Mouse (Mus musculus): ENCODE data around the gene Prune2.

The Prune2 gene

DNA sequence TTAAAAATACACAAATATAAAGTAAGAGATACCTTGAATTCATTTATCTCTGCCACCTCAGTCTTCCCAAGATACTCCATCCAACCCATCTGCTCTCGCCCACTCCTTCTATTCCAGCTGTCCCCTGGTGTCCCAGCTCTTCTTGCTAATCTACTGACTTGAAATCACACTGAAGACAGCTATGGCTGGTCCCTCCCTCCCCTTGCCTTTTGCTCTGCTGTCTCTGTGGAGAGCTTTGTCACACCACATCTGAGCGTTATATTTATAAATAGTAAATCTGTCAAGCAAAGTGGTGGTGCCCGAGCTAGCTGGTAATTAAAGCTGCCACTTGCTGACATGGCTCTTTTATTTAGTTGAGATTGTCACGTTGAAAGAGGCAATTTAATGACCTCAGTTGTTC is 224.6 kb downstream of the Prune2 start:
- no peak for DNase-seq (ENCODE audit: extremely low read depth, low read depth)

DNA sequence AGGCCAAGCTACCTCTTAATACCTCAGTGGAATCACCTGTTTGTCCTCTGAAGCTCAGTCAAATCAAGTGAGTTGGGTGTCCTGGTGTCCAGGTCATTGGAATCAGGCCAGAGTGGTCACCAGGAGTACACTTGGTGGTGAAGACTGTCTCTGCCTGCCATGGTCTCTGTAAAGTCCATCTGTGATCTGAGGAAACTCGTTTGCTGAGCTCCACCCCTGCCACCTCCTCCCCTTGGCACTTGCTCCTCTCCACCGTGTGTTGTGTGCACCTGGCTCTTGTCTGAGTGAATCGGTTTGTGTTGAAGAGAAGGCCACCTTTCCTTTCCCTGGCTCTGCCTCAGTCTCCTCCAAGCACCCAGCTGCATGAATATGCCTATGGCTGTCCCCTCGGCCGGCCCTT is 238.8 kb downstream of the Prune2 start:
- DNase-seq (ENCODE audit: extremely low read depth, low read depth): no peak

DNA sequence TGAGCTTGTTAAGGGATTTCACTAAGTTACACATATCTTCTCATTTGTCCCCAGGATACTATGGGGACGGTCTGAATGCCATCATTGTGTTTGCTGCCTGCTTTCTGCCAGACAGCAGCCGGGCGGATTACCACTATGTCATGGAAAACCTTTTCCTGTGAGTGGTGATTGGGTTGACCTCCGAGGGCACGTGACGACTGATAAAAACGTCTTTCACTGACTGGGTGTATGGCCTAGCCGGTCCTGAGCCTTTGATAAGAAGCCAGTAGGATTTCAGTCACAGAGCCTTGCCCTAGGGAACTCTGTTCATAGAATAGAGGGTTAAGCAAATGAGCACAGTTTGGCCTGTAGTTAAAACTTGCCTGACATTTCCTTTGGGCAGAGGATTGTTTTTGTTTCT is 243.1 kb downstream of the Prune2 start:
- DNase-seq (ENCODE audit: extremely low read depth, low read depth): no peak

DNA sequence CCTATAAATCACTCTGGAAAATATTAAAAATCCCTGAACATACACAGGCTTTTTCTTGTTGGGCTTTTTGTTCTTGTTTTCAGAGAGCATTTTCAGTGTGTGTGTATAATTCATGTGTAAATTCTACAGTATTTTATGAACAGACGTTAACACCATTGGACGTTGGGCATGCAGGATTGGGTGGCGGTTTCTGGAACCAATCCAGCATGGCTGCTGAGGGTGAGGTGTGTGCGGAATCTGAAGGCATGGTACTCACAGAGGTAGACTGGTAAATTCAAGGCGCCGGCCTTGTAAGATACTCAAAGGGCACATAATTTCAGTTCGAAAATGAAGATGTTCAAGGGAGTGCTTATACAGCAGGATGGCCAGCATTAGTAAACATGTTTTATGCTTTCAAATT is 251.2 kb downstream of the Prune2 start:
- DNase-seq (ENCODE audit: extremely low read depth, low read depth): no peak

DNA sequence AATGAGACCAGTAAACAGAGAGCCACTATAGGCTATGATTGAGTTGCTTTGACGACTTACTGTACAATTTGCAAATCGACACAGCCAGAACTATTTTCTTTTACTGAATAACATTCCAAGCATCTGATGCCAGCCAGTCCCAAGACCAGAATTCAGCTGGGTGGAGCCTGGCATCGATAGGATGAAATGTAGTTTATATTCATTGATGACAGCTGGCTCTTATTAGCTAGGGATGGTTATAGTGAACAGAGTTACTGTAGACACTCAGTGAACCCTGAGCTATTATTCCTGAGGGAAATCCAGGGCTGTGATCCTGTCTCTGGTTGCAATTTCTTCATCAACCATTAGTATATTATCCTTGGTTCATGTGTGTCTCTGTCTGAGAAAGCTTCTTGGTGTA is 254.6 kb downstream of the Prune2 start:
- no peak for DNase-seq (ENCODE audit: extremely low read depth, low read depth)

DNA sequence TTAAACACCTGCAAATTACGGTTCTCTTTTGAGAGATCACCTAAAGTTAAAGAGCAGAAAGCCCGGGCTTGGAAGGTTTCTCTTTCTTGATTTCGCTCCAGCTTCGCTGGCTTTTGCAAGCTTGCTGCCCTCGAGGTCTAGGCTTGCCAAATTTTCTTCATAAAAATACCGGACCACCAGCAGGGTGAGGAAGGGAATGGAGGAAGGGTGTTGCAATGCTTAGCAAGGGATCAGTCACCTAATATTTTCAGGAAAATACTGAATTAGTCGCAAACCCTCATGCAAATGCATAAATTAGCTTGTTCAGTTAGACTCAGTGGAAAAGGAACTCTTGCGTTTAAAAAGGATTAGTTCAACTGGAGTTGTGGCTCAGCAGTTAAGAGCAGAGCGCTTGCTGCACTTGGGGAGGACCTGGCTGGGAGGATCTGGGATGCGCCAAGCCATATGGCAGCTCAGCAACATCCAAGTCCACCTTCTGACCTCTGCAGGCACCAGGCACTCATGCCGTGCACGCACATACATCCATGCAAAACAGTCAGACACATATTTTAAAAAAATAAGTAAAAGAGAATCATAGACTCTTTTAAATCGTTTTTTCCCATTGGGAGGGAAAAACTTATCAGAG is 259.1 kb downstream of the Prune2 start:
- DNase-seq (ENCODE audit: extremely low read depth, low read depth): no peak

DNA sequence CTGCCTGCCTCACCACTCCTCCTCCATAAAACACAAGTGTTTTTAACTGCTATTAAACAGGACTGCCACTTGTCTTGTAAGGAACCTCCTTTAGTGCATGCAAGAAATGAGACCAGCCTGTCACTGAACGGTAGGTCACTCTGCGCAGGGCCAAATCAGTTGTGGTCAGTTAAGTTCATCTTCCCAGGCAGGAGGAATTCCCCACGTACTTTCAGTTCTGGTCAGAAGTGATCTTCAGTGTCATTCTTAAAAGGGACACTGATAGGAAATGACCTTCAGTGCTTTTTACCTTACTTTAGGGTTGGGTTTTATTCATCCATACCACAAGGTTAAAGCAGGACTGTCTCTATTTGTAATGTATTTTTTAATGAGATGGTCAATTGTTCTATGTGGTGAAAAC is 262.3 kb downstream of the Prune2 start:
- no peak for DNase-seq (ENCODE audit: extremely low read depth, low read depth)

DNA sequence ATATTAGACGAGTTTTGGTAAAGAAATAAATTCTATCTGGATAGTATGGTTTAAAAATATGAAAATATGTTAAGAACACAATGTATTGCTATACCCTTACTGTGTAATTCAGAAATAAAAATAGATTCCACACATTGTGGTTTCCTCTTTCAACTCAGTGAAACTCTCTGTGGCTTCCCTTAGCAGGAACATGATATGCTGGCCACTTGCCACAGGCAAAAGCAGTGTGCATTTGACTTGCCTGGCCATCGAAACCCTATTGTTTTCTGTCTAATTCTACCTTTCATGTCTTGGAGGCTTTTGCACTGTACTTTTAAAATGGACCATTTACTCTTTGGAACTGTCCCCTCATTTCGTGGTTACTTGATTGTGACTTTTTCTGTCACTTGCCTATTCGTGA is 267.9 kb downstream of the Prune2 start:
- DNase-seq (ENCODE audit: extremely low read depth, low read depth): no peak

DNA sequence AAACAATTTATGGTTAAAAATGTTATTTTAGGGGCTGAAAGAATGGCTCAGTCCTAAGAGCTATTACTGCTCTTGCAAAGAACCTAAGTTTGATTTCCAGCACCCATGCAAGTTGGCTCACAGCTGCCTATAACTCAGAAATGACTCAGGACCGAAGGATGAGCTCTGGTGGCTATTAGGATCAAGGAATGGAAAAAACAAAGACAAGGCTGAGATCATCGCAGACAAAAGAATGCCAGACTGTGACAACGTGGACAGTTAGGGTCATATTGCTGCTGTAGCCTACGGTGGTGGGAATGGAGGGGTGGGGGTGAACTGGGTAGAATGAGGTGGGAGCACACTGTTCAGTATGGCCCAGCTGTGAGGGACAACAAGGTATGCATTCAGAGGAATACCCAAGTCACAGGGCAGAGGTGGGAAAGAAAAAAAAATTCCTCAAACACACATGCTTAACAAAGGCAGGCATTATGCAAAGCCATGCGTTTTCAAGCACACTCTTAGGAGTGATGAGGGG is 269.7 kb downstream of the Prune2 start:
- DNase-seq (ENCODE audit: extremely low read depth, low read depth): no peak

DNA sequence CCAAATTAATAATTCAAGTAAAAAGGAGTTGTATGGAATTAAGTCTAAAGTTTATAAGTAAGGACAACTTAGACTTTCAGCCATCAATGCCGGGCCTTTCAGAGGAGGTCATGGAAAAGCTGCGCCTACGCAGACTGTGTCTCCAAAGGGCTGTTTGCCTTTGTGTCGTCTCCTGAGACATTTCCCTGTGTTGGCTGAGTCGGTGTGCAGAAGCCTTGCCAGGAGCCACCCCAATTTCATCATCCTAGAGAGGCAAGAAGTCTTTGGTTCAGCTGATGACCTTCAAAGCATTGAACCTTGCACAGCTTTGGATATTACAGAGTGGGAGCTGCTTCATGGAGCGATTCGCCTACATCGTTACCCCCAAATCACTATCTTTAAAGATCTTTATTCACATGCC is 270.2 kb downstream of the Prune2 start:
- DNase-seq (ENCODE audit: extremely low read depth, low read depth): no peak

DNA sequence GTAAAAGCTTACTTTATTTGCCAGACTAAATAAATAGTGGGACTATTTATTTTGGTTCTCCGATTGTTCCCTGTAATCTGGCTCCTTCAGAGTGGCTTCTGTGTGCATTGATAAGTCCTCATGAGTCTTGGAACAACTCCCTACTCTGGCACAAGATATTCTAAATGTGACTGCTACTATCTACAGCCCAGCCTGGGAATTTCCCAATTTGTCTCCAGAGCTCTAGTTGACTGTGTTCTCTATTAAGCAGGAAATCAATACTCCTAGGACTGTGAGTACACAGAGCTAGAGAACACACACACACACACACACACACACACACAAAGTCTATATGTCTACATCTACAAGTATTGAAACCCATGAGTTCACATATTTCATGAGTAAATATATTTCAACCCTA is 274.1 kb downstream of the Prune2 start:
- DNase-seq (ENCODE audit: extremely low read depth, low read depth): no peak

DNA sequence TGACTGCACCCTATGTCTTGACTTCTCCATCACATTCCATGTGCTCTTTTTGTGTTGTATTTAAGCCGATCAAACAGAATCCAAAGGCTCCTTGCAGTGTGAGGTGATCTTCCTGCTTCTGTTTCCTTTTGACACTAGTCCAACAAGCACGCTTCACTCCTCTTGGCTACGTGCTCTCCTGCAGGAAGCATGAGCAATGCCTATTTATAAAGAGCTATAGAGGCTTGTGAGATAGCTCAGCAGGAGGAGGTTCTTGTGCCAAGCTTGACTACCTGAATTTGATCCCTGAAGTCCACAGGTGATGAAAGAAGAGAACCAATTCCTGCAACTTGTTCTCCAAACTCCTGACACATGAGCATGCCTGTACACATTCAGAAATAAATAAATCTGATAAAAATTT is 282.6 kb downstream of the Prune2 start:
- DNase-seq (ENCODE audit: extremely low read depth, low read depth): no peak

DNA sequence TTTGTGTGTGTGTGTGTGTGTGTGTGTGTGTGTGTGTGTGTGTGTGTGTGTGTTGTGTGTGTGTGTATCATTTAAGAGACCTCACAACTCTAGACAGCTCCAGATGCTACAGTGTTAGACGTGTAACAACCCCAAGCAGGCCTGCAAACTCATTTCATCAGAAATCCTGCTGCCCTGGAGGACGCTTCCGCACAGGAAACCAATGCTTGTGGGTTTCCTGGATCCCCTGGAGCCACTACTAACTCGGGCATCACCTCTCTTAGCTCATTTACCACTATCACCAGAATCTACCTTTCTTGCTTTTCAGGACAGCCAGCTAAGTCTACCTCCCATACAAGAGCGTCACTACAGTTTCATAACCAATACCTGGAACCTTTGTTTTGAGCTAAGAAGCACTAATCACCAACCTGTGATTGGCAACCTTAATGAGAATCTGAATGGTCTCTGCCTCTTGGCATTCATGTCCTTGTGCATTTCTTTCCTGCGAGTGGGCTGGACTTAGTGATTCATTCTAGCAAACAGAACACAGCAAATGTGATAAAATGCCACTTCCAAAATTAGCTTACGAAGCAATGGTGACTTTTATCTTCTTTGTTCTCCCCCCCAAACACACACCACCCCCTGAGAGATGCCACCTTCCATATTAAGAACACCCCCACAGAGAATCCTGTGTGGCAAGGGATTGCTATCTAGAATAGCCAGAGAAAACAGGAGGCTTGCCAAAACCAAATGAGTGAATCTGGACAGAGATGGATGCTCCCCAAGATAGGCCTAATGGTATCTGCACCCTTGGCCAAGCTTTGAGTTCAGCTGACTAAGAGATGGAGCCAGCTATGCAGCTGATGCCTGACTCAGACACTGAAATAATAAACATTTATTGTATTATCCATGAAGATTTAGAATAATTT is 284.5 kb downstream of the Prune2 start:
- no peak for DNase-seq (ENCODE audit: extremely low read depth, low read depth)

DNA sequence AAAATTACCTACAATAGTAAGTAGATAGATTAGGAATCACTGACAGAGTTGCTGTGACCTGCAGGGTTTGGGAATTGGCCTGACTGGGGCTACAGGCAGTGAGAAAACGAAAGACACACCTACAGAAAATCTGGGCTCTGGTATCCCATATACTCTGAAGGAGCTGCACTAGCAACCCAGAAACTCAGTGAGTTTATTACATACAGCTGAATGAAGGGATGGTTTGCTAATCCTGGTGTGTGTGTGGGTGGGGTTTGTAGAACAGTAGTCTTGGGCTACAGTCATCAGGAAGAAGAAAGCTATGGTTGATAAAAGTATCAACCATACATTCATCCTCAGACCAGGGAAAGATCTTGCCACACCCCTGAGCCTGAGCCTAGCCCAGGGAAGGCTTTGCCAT is 285.3 kb downstream of the Prune2 start:
- no peak for DNase-seq (ENCODE audit: extremely low read depth, low read depth)

DNA sequence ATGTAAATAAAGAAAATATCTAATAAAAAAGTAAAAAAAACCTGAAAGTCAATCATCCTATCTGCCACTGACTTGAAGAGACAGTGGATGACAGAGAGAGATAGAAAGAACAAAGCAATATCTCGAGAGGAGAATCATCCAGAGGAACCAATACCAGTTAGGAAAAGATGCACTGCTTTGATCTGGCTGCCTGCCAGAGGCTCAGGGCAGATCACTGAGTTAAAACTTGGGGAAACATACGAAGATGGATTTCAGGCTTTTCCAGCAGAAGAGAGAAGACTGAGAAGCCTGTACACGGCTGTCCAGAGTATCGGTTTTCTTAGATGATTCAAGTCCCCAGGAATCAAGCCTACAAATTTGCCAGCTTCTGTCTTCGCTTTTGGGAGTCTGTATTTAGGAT is 287.0 kb downstream of the Prune2 start:
- DNase-seq (ENCODE audit: extremely low read depth, low read depth): no peak

DNA sequence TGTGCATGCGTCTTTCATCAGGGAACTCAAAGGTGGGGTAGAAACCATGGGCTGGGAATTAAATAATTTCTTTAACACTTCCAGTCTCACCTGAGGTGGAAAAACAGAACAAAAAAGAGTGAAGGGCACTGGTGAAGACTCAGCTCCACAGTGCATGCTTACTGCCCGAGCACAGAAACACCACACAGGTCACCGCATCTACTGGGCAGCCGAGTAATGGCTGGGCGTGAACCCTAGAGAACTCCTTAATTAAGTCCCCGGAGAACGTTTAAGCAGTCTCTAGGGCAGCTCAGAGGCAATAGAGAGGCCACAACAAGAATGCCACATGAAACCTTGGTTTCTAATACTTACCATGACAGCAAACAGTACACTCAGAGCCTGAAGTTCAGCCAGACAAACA is 288.6 kb downstream of the Prune2 start:
- no peak for DNase-seq (ENCODE audit: extremely low read depth, low read depth)

DNA sequence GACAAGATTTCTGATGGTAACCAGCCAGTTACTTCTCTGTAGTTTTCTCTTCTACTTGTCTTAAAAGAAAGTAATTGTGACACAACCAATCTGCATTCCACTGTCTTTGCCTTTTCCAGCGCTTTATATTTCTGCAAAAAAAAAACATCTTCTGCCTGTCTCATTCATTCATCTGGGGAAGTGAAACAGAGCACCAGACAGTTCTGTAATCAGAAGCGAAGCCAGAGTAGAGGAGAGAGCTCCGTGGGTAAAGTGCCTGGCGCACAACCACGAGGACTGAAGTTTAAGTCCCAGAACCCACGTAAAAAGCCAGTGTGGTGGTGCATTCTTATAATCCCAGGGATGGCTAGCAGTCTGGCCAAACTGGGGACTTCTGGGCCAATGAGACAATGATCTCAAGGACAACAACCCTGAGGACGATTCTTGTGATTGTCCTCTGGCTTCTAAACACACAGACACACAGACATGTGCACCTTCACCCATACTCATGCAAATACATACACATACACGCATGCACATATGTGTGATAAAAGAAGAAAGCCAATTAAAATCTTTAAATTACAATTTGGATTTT is 291.5 kb downstream of the Prune2 start:
- DNase-seq (ENCODE audit: extremely low read depth, low read depth): no peak

DNA sequence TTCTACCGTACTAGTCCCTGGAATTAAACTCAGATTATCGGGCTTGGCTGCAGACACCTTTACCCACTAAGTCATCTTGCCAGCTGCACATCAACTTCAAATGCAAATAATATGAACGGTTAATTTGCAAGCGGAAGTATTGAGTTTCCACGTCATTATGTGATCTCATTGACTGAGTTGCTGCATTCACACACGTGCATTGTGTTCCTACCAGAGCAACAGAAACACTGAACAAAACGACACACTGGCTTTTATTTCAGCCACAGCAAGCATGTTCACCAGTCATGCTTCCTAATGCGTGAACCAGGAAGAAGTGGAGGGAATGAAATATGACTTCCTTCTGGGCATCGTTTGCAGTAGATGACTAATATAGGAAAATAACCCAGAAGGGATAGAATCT is 293.8 kb downstream of the Prune2 start:
- DNase-seq (ENCODE audit: extremely low read depth, low read depth): no peak

DNA sequence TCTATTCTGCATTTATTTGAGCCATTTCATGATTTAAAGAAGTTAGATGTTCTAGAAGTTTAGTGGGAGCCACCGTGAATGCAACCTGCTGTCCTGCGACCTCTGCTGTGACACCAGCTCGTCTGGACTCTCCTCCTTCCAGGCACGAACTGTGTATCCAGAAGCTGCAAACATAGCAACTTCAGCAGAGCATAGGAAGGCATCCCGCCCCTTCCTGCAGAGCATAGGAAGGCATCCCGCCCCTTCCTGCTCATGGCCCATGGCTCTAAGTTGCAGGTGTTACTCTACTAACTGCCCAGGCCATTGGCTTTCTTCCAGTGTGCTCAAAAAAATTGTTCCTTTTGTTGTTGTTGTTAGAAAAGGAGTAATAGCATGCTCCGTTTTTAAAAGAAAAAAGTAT is 294.9 kb downstream of the Prune2 start:
- no peak for DNase-seq (ENCODE audit: extremely low read depth, low read depth)

DNA sequence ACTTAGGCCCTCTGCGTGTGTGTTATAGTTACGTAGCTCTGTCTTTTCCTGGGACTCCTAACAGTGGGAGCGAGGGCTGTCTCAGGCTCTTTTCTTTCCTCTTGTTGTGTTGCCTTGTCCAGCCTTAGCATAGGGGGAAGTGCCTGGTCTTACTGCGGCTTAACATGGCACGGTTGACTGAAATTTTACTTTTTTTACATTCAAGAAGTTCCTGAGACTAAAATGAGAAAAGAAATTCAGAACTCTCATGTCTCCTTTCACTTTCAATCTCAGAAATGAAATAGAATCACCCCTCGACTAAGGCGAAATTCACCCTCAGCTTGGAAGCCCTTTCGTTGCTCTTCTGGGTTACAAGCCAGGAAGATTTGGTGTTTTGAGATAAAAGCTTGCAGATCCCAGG is 295.5 kb downstream of the Prune2 start:
- DNase-seq (ENCODE audit: extremely low read depth, low read depth): no peak

DNA sequence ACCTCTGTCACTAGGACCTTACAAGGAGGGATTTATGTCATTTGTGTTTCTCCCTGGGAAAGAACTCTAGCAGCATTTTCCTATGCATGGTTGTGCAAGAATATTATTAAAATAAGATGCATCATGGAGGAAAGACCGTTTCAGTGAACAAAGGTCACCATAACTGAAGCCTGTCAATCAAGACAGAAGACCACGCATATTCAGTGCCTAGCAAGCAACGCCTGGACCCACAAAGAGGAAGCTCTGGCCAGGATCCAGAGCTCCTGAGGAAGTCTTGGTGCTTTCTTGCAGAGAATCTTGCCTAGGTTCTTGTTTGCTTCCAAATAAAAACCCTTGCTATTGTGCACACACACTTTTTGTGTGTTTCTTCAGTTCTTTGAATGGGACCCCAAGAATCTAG is 296.9 kb downstream of the Prune2 start:
- DNase-seq (ENCODE audit: extremely low read depth, low read depth): no peak

DNA sequence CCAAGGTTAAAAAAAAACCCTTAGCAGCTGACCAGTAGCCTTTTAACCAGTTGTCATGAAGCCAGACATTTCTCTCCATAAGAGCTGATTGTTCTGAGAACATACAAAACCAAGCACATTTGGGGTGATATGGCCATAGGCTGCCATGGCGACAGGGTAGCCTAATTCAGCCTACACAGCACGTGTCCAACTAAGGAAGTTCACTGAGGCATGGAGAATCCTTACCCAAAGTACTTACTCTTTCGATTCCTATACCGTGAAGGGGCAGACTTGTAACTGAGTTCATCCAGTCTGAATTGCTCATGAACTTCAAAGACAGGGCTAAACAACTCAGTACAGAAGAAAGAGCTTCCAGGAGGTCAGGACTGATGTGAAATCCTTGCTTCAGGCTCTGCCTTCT is 299.6 kb downstream of the Prune2 start:
- DNase-seq (ENCODE audit: extremely low read depth, low read depth): no peak

DNA sequence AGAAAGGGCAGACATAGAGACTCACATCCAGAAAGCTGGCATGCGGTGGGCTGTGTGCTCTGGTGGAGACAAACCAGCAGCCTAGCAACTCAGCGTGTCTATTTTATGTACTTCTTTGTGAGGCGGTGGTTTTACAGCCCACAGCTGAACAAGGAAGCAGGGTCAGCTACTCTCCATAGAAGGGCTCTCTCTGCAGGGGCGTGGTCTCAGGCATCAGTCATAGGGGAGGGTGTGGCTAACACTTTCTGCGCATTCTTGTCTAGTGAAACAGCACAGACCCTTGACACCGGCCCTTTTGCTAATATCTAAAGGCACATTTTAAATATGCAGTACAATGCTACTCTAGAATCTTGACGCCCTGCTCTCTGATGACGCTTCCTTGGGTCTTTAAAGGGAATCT is 300.5 kb downstream of the Prune2 start:
- DNase-seq (ENCODE audit: extremely low read depth, low read depth): no peak
